Mouse (Mus musculus) right cerebral cortex, postnatal 25 days (tissue): ENCODE results near the gene Tnrc6c.

Experiments used
- DNase-seq: peaks from one replicate; pipeline ENCODE4 v3.0.0; 2022

The Tnrc6c gene

GRCm38 (mm10) chr11:117736037-117736689 is 82.1 kb downstream of the Tnrc6c start:
- DNase-seq: no peak

GRCm38 (mm10) chr11:117738123-117738522 is 84.0 kb downstream of the Tnrc6c start:
- no peak for DNase-seq

- DNase-seq: no peak
These were observed 87.0 kb downstream of the Tnrc6c start for GRCm38 (mm10) chr11:117741128-117741527.

GRCm38 (mm10) chr11:117742243-117742642 is 88.2 kb downstream of the Tnrc6c start:
- DNase-seq: no peak

GRCm38 (mm10) chr11:117742715-117743114 is 88.6 kb downstream of the Tnrc6c start:
- DNase-seq: no peak

- no peak for DNase-seq
These were observed 89.5 kb downstream of the Tnrc6c start for GRCm38 (mm10) chr11:117743454-117744030.

- no peak for DNase-seq
These were observed 94.5 kb downstream of the Tnrc6c start for GRCm38 (mm10) chr11:117748628-117749027.

GRCm38 (mm10) chr11:117749414-117749813 is 95.3 kb downstream of the Tnrc6c start:
- DNase-seq: peak; percentile 74

- DNase-seq: no peak
These were observed 97.5 kb downstream of the Tnrc6c start for GRCm38 (mm10) chr11:117751544-117751943.

GRCm38 (mm10) chr11:117755891-117756290 is 101.8 kb downstream of the Tnrc6c start:
- DNase-seq: no peak

GRCm38 (mm10) chr11:117759267-117759666 is 105.2 kb downstream of the Tnrc6c start:
- no peak for DNase-seq

GRCm38 (mm10) chr11:117760374-117761119 is 106.5 kb downstream of the Tnrc6c start:
- DNase-seq: no peak

- DNase-seq: no peak
These were observed 107.7 kb downstream of the Tnrc6c start for GRCm38 (mm10) chr11:117761801-117762200.

- DNase-seq: no peak
These were observed 108.2 kb downstream of the Tnrc6c start for GRCm38 (mm10) chr11:117762246-117762645.

- DNase-seq: no peak
These were observed 110.2 kb downstream of the Tnrc6c start for GRCm38 (mm10) chr11:117764319-117764718.

GRCm38 (mm10) chr11:117765361-117765760 is 111.3 kb downstream of the Tnrc6c start:
- no peak for DNase-seq

- no peak for DNase-seq
These were observed 112.2 kb downstream of the Tnrc6c start for GRCm38 (mm10) chr11:117766275-117766674.

GRCm38 (mm10) chr11:117768725-117769682 is 114.9 kb downstream of the Tnrc6c start:
- DNase-seq: no peak

- no peak for DNase-seq
These were observed 115.6 kb downstream of the Tnrc6c start for GRCm38 (mm10) chr11:117769683-117770047.

GRCm38 (mm10) chr11:117770407-117770806 is 116.3 kb downstream of the Tnrc6c start:
- no peak for DNase-seq

- DNase-seq: no peak
These were observed 118.3 kb downstream of the Tnrc6c start for GRCm38 (mm10) chr11:117772352-117772751.

- no peak for DNase-seq
These were observed 120.8 kb downstream of the Tnrc6c start for GRCm38 (mm10) chr11:117774925-117775324.

GRCm38 (mm10) chr11:117775540-117775939 is 121.5 kb downstream of the Tnrc6c start:
- no peak for DNase-seq
